Mouse (Mus musculus) MEL (cell line): ENCODE results near the gene Prr18.

ENCODE experiments used
- CHD2 ChIP-seq: IDR thresholded peaks from 2 replicates; pipeline ENCODE4 v1.6.1; 2011; ENCODE audit warnings: low read length, improper control_type of control experiment
- CTCF ChIP-seq, 3 experiments: IDR thresholded peaks in 2 of 3; conservative IDR thresholded peaks in 1 of 3; 2 replicates each; pipeline ENCODE4 v1.5.1; 2011 to 2012; ENCODE audit warnings: low read length in 3 of 3, low read depth in 2 of 3, mild to moderate bottlenecking in 2 of 3, improper control_type of control experiment in 1 of 3, inconsistent platforms in 1 of 3, mixed read lengths in 1 of 3, moderate library complexity in 1 of 3; ENCODE audit not compliant: control insufficient read depth in 1 of 3, insufficient read depth in 1 of 3, poor library complexity in 1 of 3, severe bottlenecking in 1 of 3
- EP300 ChIP-seq, 2 experiments: IDR thresholded peaks; 2 replicates each; pipeline ENCODE4 v1.6.1; 2011; ENCODE audit warnings: improper control_type of control experiment in 2 of 2, low read length in 2 of 2, low read depth in 1 of 2, mild to moderate bottlenecking in 1 of 2
- MEF2A ChIP-seq: IDR thresholded peaks from 2 replicates; pipeline ENCODE4 v1.6.1; 2014; ENCODE audit warnings: low read depth, mild to moderate bottlenecking, inconsistent platforms, low read length, improper control_type of control experiment; ENCODE audit not compliant: poor library complexity, insufficient replicate concordance, severe bottlenecking; ENCODE audit errors: extremely low read depth
- NELFE ChIP-seq: IDR thresholded peaks from 2 replicates; pipeline ENCODE4 v1.6.1; 2011; ENCODE audit warnings: low read depth, low read length, improper control_type of control experiment
- POLR2AphosphoS2 ChIP-seq: IDR thresholded peaks from 2 replicates; pipeline ENCODE4 v1.6.1; 2011; ENCODE audit warnings: low read length, improper control_type of control experiment
- RCOR1 ChIP-seq: IDR thresholded peaks from 2 replicates; pipeline ENCODE4 v1.6.1; 2012; ENCODE audit warnings: low read depth, mild to moderate bottlenecking, inconsistent platforms, low read length, improper control_type of control experiment
- USF2 ChIP-seq, 2 experiments: IDR thresholded peaks; 2 replicates each; pipeline ENCODE4 v1.6.1; 2011 to 2012; ENCODE audit warnings: improper control_type of control experiment in 2 of 2, low read length in 2 of 2, borderline replicate concordance in 1 of 2, inconsistent platforms in 1 of 2, low read depth in 1 of 2, mild to moderate bottlenecking in 1 of 2; ENCODE audit not compliant: insufficient read depth in 1 of 2
- ZC3H11A ChIP-seq: IDR thresholded peaks from 2 replicates; pipeline ENCODE4 v1.6.1; 2012; ENCODE audit warnings: low read depth, mild to moderate bottlenecking, inconsistent platforms, low read length, improper control_type of control experiment
- ZKSCAN1 ChIP-seq: IDR thresholded peaks from 2 replicates; pipeline ENCODE4 v1.6.1; 2012; ENCODE audit warnings: low read depth, mild to moderate bottlenecking, inconsistent platforms, low read length, improper control_type of control experiment, moderate library complexity
- ZNF384 ChIP-seq: IDR thresholded peaks from 2 replicates; pipeline ENCODE4 v1.6.1; 2012; ENCODE audit warnings: low read depth, mild to moderate bottlenecking, inconsistent platforms, low read length, improper control_type of control experiment

GRCm38 (mm10) chr17:8367514-8368480 lies 30.5 kb downstream of the Prr18 start:
- TF ChIP-seq ZNF384 (no peak), EP300 (IDR thresholded peaks at IDR 0.05; ENCODE audit: low read depth in 1 of 2, low read length in 2 of 2) (no peak), NELFE (no peak), CTCF (IDR thresholded peaks at IDR 0.05 in 2 of 3, conservative IDR thresholded peaks at IDR 0.05 in 1 of 3; ENCODE audit: control insufficient read depth in 1 of 3, insufficient read depth in 1 of 3, low read depth in 2 of 3, low read length in 3 of 3, poor library complexity in 1 of 3, severe bottlenecking in 1 of 3) (no peak), USF2 (IDR thresholded peaks at IDR 0.05; ENCODE audit: borderline replicate concordance in 1 of 2, insufficient read depth in 1 of 2, low read depth in 1 of 2, low read length in 2 of 2) (no peak), ZC3H11A (no peak), MEF2A (no peak), RCOR1 (no peak), CHD2 (no peak), POLR2AphosphoS2 (no peak), ZKSCAN1 (no peak)
